Mouse (Mus musculus) mammary gland, adult 2 months (tissue): Measurements from ENCODE around the gene Fbxo46. TPM values are rescaled to one million over a fixed set of nuclear protein-coding genes. Genes with fewer than 3 reads are reported as not detected.

Experiments
- polyA plus RNA-seq: library from polyadenylated mRNA; depleted of rRNA; stranded (reverse); fragments of >200 nt; gene quantifications from 2 replicates; pipeline ENCODE4 v1.2.3, GENCODE M21; 2012; ENCODE audit warnings: low replicate concordance; rRNA removed

Gene Fbxo46
- polyA plus RNA-seq, result 9.6 and 18.2 TPM in 2 replicates

GRCm38 (mm10) chr7:19119631-19120429 lies at the start of gene Fbxo46:
Fbxo46 (plus strand) TSS chr7:19119859.

GRCm38 (mm10) chr7:19075723-19076585 lies 43.7 kb upstream of the Fbxo46 start, which contains the start of gene Dmwd:
Dmwd (plus strand) TSS chr7:19076227.

GRCm38 (mm10) chr7:19083701-19084100 lies 36.0 kb upstream of the Fbxo46 start, which contains the start of gene Dmpk:
Dmpk (plus strand) TSS chr7:19083849.

GRCm38 (mm10) chr7:19094471-19094825 lies 25.2 kb upstream of the Fbxo46 start, which contains the start of gene Six5:
Six5 (plus strand) TSS chr7:19094594.

GRCm38 (mm10) chr7:19118028-19118771 lies 1.5 kb upstream of the Fbxo46 start, which contains the start of gene Gm4969:
Gm4969 (minus strand) TSS chr7:19118368.

GRCm38 (mm10) chr7:19148875-19149541 lies 29.3 kb downstream of the Fbxo46 start, which contains the start of gene Qpctl:
Qpctl (minus strand) TSS chr7:19149291.

GRCm38 (mm10) chr7:19149626-19150025 lies 30.0 kb downstream of the Fbxo46 start, which contains the start of gene Snrpd2:
Snrpd2 (plus strand) TSS chr7:19149722.

GRCm38 (mm10) chr7:19165656-19166423 lies 46.2 kb downstream of the Fbxo46 start, which contains the start of gene Gipr:
Gipr (minus strand) TSS chr7:19166127.

GRCm38 (mm10) chr7:19175708-19176515 lies 56.3 kb downstream of the Fbxo46 start, which contains the start of gene Eml2:
Eml2 (plus strand) TSS chr7:19176421.

Other genes starting within 250 kb of the Fbxo46 start
- 35.8 and 92.8 TPM in 2 replicates for gene Pglyrp1, start 248.5 kb upstream of the Fbxo46 start, polyA plus RNA-seq
- 16.6 and 33.5 TPM in 2 replicates for gene Ccdc61, start 209.4 kb upstream of the Fbxo46 start, polyA plus RNA-seq
- gene Nova2, start 194.0 kb upstream of the Fbxo46 start, polyA plus RNA-seq, result 1.0 and 1.6 TPM in 2 replicates
- 0.11 TPM in 1 of 2 replicates, not detected in the other for gene Nanos2, start 132.5 kb upstream of the Fbxo46 start, polyA plus RNA-seq
- 8.8 and 14.6 TPM in 2 replicates for gene Mypop, start 128.6 kb upstream of the Fbxo46 start, polyA plus RNA-seq
- gene Irf2bp1, start 115.8 kb upstream of the Fbxo46 start, polyA plus RNA-seq, result 23.1 and 50.9 TPM in 2 replicates
- gene Foxa3, start 96.3 kb upstream of the Fbxo46 start, polyA plus RNA-seq, result 0.13 and 0.27 TPM in 2 replicates
- 71.7 and 98.5 TPM in 2 replicates for gene Sympk, start 95.5 kb upstream of the Fbxo46 start, polyA plus RNA-seq
- not detected in 2 replicates for gene Rsph6a, start 65.2 kb upstream of the Fbxo46 start, polyA plus RNA-seq
- gene Dmwd, start 43.6 kb upstream of the Fbxo46 start, polyA plus RNA-seq, result 64.7 and 84.3 TPM in 2 replicates
- 287 and 339 TPM in 2 replicates for gene Dmpk, start 36.0 kb upstream of the Fbxo46 start, polyA plus RNA-seq
- 42.9 and 52.4 TPM in 2 replicates for gene Six5, start 25.3 kb upstream of the Fbxo46 start, polyA plus RNA-seq
- gene Gm4969, start 1.5 kb upstream of the Fbxo46 start, polyA plus RNA-seq, result not detected in 2 replicates
- 17.8 and 20.1 TPM in 2 replicates for gene Qpctl, start 29.4 kb downstream of the Fbxo46 start, polyA plus RNA-seq
- gene Snrpd2, start 29.9 kb downstream of the Fbxo46 start, polyA plus RNA-seq, result 11.0 and 13.8 TPM in 2 replicates
- gene Gipr, start 46.3 kb downstream of the Fbxo46 start, polyA plus RNA-seq, result 3.8 and 4.0 TPM in 2 replicates
- gene Eml2, start 56.6 kb downstream of the Fbxo46 start, polyA plus RNA-seq, result 40.4 and 52.1 TPM in 2 replicates
- gene Gpr4, start 92.7 kb downstream of the Fbxo46 start, polyA plus RNA-seq, result 23.4 and 23.5 TPM in 2 replicates
- 33.0 and 51.8 TPM in 2 replicates for gene Opa3, start 108.5 kb downstream of the Fbxo46 start, polyA plus RNA-seq
- gene Vasp, start 152.0 kb downstream of the Fbxo46 start, polyA plus RNA-seq, result 142 and 310 TPM in 2 replicates
- 0.14 and 0.86 TPM in 2 replicates for gene Ppm1n, start 160.2 kb downstream of the Fbxo46 start, polyA plus RNA-seq
- gene Rtn2, start 162.8 kb downstream of the Fbxo46 start, polyA plus RNA-seq, result 32.4 and 736 TPM in 2 replicates
- 1.2 and 2.0 TPM in 2 replicates for gene Fosb, start 190.2 kb downstream of the Fbxo46 start, polyA plus RNA-seq
- gene Ercc1, start 224.9 kb downstream of the Fbxo46 start, polyA plus RNA-seq, result 46.3 and 50.7 TPM in 2 replicates
- gene Cd3eap, start 239.6 kb downstream of the Fbxo46 start, polyA plus RNA-seq, result 5.5 and 10.6 TPM in 2 replicates
- gene Ppp1r13l, start 239.9 kb downstream of the Fbxo46 start, polyA plus RNA-seq, result 16.4 and 27.3 TPM in 2 replicates